Mouse (Mus musculus): ENCODE results near the gene Scube3.
"Not testable (repeated sequence)": the region's sequence is repeated elsewhere in the genome, so short reads cannot be mapped to it uniquely, and the experiment has no call there.

Gene Scube3

DNA sequence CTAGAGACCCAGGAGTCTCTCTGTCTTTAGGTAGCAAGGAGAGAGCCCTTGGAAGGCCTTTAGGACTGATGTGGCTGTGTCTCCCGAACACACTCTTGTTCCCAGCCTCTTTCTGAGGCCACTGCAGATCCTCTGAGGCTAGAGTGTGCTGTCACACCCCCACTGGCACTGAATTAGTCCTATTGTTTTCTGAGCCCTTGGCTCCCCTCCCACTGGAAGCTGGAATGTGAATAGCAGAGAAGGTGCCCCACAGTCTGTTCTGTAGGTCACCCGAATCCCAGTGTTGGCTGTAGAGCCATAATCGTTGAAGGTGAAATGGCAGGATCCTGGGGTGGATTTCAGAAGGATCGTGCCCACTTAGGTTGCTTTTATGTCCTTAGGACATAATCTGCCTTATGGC lies 38.4 kb downstream of the Scube3 start:
- DNase-seq = peak; percentile 42

DNA sequence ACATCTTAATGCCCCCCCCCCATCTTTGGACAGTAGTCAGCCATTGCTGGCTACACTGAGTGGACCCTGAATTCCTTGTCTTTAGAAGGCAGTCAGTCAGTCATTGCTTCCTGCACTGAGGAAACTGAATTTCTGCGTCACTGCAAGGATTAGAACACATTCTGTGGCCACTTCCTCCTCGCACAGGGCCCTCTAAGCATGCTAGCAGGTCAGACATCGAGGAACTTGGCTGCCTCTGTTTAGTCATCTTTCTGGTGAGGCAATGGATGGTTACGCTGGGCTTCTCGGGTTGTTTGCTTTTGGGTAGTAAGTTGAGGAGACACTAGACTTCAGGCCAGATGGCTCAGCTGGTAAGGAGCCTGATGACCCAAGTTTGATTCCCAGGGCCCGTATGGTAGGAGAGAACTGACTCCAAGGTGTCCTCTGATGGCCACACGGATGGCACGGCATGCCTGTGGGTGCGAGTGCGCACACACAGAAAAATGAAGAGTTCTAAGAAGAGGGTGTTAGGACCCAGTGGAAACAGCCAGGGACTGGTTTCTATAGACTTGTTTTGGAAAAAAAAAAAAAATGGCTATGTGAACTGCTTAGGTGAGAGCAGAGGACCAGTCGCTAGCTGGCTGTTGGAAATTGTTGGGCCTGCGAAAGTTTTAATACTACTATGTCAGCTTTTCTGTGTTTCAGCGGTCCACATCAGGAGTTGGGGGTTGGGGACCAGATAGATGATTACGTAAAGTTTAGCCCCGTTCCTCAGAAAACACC lies 39.0 kb downstream of the Scube3 start:
- peak; percentile 38 for DNase-seq

DNA sequence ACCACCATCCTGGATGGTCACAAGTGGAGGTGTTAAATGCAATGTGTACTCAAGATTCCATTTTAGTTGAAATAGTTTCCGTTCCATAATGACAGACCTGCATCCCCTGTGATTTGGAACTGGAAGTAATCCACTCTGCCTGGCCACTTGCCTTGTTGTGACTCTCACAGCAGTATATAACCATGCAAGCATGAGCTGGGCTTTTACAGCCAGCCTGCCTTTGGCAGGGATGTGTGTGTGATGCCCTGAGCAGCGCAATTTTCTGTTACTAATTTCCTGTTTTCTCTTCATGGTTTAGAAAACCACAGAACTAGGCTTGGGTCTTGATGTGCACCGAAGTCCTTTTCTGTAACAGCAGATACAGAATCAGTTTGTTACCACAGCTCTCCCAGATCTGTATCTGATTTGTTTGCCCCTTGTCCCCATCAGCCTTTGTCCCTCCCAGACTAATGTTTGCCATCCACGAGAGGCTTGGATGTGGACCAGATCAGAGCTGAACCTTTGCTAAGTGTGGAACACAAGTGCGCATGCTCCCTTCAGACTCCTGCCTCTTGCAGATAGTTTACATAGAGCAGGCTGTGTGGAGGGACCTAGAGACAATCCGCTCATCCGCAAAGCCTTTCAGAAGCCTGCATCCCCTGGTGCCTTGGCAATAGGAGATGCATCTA lies 43.2 kb downstream of the Scube3 start:
- DNase-seq = no peak

DNA sequence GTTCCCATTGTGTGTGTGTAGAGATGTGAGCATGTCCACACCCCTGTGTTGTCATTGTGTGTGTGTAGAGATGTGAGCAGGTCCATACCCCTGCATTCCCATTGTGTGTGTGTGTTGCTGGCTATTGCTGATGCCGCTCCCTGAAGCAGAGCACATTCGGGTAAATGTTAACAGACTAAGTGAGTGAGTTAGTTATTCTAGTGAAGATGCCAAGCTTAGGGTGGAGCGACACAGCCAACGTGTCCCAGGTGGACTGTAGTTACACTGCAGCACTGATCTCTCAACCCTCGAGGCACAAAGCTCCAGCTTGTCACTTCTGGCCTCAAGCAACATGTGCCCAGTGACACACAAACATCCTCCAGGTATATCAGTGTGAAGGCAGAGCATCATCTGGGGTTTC lies 46.4 kb downstream of the Scube3 start:
- no peak for DNase-seq

DNA sequence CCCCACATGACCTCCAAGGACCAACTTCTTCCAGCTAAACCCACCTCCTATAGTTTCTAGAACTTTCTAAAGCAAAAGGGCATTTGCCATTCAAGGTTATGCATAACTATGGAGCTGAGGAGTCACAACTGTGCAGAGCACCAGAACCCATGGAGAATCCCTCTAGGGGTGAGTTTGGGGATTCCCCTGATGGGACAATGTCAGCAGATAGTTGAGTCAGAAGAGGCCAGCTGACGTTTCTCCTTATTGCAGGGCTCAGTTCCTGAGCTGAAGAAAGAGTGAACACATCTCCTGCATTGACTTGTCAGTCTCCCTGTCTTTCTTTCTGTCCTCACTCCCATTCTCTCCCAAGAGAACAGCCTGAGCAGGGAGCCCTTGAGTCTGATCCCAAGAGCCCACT lies 50.8 kb downstream of the Scube3 start:
- no peak for DNase-seq

DNA sequence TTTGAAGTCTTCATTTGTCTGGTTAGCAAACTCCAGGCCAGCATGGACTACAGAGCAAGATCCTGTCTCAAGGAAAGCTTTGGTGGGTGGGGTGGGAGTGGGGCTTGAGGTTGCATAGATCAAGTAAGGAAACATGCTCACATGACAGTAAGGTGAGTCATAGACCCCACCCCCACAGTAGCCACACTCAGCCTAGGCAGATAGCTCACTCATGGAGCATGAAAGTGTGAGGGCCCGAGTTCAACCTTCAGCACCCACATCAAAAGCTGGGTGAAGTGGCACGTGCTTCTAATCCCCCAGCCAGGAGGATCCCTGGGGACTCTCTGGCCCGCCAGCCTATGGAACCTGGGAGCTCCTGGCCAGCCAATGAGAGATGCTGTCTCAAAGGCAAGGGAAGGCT lies 51.6 kb downstream of the Scube3 start:
- no peak for DNase-seq

DNA sequence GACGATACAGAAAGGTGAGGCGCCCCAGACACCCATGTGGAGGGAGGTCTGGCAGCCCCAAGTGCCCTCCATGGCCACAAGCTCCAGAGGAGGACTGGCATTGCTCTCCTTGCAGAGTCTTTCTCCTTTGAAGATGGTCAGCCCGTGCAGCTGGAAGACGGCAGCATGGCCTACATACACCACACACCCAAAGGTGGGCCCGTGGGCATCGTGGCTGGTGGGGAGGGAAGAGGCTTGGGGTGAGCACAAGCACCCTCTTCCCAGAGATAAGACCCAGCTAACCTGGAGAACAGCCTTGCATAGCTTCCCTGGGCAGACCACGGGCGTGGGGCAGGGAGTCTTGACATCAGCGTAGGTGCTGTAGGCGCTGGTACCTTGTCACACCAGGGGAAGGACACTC lies 53.1 kb downstream of the Scube3 start:
- no peak for DNase-seq

DNA sequence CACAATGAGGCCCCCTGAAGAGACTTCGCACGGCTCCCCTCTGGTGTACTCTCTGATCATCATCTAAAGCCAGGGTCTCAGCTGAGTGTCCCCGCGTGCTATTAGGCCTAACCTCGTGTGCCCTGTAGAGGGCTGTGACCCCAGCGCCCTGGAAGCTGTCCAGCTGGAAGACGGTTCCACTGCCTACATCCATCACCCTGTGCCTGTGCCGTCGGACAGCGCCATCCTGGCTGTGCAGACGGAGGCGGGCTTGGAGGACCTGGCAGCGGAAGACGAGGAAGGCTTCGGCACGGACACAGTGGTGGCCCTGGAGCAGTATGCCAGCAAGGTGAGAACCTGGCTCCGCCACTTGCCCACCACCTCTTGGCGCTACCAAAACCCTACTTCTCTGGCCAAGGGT lies 55.7 kb downstream of the Scube3 start:
- no peak for DNase-seq

DNA sequence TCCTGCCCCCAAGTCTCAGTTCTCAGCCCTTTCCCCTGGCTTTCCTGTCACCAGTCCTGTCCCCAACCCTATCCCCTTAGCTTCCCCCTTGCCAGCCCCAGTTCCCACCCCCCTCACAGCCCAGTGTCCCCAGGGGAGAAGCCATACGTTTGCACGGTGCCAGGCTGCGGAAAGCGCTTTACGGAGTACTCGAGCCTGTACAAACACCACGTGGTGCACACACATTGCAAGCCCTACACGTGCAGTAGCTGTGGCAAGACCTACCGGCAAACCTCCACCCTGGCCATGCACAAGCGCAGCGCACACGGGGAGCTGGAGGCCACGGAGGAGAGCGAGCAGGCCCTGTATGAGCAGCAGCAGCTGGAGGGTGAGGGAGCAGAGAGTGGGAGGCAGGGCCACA lies 60.0 kb downstream of the Scube3 start:
- DNase-seq = no peak

DNA sequence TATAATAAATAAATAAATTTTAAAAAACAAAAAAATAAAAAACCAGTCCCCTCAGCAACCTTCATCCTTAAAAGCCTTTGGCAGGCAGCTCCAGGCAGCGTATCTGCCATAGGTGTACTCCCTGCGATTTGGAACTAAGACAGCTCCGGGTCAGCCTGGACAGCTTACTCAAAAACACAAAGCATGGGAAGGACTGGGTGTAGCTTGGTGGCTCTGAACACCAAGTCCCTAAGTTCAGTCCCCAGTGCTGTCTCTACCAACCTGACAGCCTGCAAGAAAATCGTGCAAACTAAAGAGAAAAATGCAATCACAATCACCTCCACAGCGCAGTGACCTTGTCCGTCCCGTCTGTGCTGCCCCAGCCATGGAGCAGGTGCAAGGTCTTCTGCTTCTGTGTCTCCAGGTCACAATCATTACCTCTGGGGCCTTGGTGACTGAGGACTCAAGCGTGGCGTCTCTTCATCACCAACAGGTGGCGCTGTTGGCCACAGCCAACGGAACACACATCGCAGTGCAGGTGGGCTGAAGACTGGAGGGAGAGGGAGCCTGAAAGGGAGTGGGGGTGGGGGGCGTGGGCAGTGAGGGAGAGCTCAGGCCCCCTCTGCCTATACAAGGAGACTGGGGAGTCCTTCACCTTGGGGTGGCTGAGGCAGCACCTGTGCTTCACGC lies 62.2 kb downstream of the Scube3 start:
- DNase-seq = no peak

DNA sequence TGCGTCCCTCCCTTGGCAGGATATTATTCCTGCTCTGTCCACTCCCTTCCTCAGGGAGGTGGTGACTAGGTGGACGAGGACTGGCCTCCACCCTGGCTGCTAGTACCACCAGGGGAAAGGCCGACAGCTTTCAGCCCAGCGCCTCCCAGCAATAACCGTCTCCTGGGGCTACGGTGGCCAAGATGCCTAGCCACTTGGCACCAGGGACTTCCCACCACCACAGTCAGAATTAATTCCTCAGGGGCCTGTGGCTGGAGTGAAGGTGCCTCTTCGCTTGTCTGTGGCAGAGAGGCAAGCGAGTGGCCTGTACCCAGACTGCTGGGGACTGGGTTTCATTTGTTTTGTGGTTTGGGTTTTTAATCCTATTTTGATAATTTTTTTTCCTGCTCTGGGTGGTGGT lies 63.5 kb downstream of the Scube3 start:
- no peak for DNase-seq

DNA sequence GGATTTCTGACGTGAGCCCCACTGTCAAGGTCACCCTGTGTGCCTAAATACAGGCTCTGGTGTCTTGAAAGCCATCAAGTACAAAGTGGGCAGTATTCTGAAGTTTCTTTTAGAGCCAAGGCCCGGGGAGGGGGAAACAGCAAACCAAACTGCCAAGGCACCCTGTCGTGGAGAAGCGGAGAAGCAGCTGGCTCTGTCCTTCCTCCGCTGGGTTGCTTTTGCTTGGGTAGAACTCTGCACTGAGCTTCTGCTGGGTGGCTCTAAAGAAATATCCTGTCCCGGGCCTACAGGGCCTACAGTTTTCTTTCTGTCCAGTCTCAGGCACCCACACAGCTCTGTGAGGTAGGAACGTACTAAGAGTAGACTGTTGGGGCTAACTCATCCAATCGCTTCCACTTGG lies 65.2 kb downstream of the Scube3 start:
- DNase-seq = no peak

DNA sequence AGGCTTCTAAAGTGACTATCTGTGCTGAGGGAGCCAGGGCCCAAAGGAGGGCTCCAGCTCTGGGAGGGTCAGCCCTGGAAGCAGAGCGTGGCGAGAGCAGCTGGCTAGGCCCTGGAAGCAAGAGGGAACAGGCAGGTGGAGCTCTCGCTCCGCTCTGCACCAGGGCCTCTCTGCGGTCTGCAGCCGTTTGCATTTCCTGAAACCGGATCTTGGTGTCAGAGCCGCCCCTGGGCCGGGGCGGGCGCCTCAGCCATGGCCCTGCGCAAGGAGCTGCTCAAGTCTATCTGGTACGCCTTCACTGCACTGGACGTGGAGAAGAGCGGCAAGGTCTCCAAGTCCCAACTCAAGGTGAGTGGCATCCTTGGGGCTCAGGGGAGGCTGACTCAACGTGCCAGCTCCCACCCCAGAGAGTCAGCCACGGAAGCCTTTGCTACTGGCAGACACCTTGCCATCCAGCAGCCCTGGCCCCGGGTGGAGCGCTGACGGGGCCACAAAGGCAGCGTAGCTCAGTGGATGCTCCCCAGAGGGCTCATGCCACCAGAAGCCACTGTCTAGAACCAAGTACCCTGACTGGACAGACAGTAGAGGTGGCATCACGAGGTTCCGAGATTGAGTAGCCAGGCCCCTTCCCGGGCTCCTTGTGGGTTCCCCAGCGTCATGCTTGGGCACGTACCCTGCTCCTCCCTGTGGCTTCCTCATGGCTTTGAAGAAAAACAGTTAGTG lies 65.8 kb downstream of the Scube3 start, which contains the start of gene Def6:
Gene Def6, plus strand, starts transcription at position 188 of the 723 bp plus-strand sequence.
- peak; percentile 62 for DNase-seq

DNA sequence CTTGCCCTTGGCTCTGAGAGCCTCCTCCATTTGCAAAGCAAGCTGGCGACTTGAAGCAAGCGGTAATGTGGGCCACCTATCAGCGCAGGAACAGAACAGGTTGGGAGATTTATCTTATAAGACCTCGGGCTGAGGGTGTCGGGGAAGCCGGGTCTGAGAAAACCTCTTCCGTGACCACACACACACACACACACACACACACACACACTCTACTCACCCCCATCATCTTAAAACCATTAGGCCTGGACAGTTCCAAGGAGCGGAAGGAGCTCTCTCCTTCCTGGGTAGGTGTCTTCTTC lies 66.3 kb downstream of the Scube3 start:
- no peak for DNase-seq

DNA sequence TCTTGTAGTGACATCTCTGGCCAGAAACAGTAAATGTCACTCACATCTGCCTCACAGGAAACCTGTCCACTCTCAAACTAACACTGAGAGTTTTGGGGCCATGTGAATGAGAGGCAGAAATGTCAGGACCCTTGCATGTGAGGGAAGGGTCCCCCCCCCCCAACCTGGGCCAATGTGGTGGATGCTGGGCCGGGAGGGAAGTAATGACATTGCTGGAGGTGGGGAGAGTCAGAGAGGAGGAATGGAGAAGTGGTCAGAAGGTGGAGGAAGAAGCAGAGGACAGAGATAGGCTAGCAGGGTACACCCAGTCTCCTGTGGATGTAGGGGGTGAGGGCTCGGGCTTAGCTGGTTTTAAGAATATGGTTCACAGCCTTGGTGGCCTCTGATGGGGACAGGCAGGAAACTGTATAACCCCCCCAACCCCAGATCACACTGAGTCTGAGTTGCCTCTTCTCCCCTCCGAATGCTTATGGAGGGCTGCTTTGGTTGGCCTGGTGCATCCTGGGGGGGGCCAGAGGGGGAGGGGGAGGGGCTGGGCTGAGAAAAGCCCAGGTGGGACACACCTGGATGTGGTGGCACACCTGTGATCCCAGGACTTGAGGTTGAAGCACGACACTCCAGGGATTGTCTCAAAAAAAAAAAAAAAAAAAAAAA lies 67.6 kb downstream of the Scube3 start:
- no peak for DNase-seq

DNA sequence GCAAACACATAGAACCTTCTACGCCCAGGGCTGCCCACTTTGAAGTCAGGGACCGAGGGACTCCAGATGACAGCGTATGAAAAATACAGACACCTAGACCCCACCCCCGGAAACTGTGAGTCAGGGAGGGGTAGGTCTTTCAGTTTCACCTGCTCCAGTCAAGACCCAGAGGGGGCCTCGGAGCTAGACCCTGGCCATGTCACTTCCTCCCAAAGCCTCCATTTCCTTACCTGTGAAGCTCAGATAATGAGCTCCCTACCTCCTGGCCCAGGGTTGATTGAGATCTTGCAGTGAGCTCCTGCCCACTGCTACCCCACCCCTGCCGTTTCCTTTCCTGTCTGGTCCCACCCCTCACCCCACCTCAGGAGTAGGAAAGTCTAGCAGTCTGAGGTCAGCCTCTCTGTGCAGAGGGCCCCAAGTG lies 70.0 kb downstream of the Scube3 start:
- DNase-seq = no peak

DNA sequence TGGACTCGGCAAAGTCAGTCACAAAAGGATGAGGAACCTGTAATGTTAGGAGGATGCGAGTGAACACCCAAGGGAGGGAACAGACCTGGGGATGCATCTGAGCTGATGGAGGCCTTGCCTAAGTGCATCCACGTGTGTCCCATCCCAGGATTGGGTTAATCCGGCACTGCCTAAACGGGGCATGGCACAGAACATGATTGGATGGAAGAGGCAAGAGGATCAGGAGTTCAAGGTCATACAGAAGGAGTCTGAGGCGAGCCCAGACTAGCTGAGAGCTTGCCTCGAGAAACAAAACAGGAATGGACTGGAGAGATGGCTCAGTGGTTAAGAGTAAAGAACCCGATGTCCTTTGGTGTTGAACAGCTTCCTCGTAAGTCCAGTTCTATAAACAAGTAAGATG lies 70.5 kb downstream of the Scube3 start:
- no peak for DNase-seq

DNA sequence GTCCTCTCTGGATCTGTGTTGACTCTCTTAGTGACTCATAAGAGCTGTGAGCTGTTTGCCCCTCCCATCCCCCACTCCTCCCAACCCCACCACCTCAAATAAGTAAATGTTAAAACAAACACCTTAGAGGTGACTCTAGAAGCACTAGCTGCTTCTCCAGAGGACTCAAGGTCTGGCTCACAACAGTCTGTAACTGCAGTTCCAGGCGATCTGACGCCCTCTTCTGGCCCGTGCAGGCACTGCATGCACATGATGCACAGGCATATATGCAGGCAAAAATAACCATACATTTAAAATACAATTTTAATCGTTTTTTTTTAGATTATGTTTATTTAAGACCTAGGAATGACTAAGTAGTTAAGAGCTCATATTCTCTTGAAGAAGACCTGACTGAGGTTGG lies 71.3 kb downstream of the Scube3 start:
- no peak for DNase-seq

DNA sequence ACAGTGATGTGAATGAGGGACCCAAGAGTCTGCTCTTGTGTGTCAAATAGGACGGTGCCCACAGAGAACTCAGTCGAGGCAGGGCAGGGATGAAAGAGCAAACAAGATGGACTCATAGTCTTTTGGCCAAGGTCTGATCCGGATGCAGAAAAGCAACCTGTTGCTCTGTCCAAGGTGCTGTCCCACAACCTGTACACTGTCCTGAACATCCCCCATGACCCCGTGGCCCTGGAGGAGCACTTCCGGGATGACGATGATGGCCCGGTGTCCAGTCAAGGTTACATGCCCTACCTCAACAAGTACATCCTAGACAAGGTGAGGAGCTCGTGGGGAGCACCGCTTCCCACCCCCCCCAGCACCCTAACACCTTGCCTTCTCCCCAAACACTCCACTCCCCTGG lies 74.8 kb downstream of the Scube3 start:
- DNase-seq = no peak

DNA sequence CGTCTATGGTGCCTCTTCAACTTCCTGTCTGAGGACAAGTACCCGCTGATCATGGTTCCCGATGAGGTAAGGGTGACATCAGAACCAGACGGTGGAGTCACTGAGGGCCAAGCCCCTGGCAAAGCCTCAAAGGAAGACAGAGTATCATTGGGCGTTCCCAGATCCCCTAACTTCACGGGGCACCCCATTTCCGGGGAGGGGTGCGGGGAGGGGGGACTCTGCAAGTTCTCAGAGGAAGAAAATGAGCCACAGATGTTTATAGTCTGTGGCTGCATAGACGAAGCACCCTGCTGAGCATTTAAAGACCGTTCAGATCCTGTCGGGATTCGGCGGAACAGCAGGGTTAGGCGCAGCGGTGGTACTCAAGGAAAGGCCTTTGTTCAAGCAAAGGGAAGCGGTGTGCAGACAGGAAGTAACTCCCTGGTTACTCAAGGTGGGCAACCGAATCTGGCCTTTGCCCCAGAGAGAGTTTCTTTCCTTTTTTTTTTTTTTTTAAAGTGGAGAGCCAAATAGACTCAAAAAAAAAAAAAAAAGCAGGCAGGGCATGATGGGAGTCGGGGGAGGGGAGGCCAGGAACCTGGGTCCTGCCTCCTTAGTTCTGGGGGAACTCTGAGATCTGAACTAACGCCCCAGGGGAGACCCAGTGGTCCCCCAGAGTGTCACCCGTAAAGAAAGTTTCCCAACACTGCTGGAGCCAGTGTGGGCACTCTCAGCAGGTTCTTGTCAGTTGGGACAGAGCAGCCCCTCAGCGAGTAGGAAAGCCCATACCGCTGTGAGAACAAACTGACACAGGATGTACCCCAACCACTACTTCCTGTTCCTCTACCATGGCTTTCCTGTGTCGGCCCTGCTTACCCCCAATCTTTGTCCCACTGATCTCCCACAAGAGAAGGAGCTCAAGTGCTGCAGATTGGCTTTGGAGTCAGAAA lies 76.0 kb downstream of the Scube3 start:
- peak; percentile 36 for DNase-seq

DNA sequence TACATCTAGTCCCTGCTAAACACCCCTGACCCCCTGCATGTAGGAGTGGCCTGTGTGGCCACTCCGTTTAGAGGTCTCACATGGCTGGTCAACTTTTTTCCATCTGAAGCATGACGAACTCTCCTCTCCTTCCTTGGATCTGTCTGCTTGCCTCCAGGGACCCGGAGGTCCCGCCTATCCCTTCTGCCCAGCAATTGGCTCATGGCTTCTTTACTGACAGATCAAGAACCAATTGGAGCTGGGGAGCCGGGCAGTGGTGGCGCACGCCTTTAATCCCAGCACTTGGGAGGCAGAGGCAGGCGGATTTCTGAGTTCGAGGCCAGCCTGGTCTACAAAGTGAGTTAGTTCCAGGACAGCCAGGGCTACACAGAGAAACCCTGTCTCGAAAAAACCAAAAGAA lies 80.5 kb downstream of the Scube3 start:
- DNase-seq = not testable (repeated sequence)

Measured in layer of hippocampus, adult 9-11 months (tissue).